Mouse (Mus musculus): Measurements from ENCODE around the gene Mogat1. TPM values are rescaled to one million over a fixed set of nuclear protein-coding genes. Genes with fewer than 3 reads are reported as not detected.

The Mogat1 gene
- polyA plus RNA-seq, 1 experiment from 2014 or later = 0.23 TPM

DNA sequence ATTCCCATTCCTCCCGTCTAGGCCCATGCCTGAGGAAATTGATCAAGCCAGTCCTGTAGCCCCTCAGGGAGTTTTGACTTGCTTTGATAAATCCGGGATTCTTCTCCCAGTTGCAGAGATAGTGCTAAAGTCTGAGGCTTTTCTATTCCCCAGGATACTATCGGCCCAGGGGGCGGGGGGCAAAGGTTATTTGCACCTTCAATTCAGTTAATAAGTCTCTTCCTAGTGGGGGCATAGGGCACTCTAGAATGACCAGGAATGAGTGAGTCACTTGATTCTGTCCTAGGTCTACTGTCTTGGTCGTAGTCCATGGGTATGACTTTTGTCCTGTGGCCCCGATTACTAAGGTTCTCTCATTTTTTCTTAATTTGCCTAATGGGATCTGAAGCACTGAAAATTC lies 8.3 kb upstream of the Mogat1 start:
- Histone ChIP-seq H3K27ac (no peak overlapping the region), H3K9ac (no peak overlapping the region), H3K27me3 (ENCODE audit: control insufficient read depth, insufficient read depth, low read length) (no peaks in the 10 kb centered on the region), H3K9me3 (ENCODE audit: control insufficient read depth, low read length) (no peaks in the 10 kb centered on the region), H3K4me2 (replicated peaks) (no peak overlapping the region), H3K4me1 (replicated peaks; ENCODE audit: control insufficient read depth, insufficient read depth, low read length) (no peaks in the 10 kb centered on the region), H3K36me3 (replicated peaks; ENCODE audit: control insufficient read depth, insufficient read depth) (no peaks in the 10 kb centered on the region), H3K4me3 (replicated peaks; ENCODE audit: low read length) (no peak overlapping the region)
- ATAC-seq (ENCODE audit: low FRiP score) (no peak), DNase-seq (ENCODE audit: low spot score) (no peak)
- WGBS = 94% methylated on average over 6 of the region's 6 CpGs

DNA sequence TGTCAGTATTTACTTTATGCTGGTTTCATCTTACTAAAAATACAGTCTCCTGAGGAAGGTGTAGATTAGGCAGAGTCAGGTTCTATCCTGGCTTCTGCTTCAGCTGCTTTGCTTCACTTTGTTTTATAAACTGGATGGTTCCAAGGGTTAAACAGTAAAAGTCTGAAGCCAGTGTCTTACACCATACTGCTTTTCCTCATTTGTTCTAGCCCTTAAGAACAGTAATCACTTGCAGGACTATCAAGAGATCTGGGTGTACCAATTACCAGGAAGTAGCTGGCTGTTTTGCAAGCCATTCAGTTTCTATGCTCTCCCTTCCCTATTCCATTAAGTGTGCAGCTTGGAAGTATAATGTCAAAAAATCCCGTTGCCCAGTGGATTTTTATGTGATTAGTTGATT lies 3.7 kb upstream of the Mogat1 start:
- Histone ChIP-seq H3K9me3 (ENCODE audit: control insufficient read depth, low read length) (no peaks in the 10 kb centered on the region), H3K27ac (no peak overlapping the region), H3K36me3 (replicated peaks; ENCODE audit: control insufficient read depth, insufficient read depth) (no peaks in the 10 kb centered on the region), H3K4me1 (replicated peaks; ENCODE audit: control insufficient read depth, insufficient read depth, low read length) (no peaks in the 10 kb centered on the region; the same call in 1 of the 2 replicates), H3K4me2 (replicated peaks) (no peak overlapping the region), H3K27me3 (ENCODE audit: control insufficient read depth, insufficient read depth, low read length) (no peaks in the 10 kb centered on the region), H3K4me3 (replicated peaks; ENCODE audit: low read length) (no peak overlapping the region), H3K9ac (no peak overlapping the region)
- 62% methylated on average over 1 of the region's 1 CpGs for WGBS
- ATAC-seq (ENCODE audit: low FRiP score) (no peak), DNase-seq (ENCODE audit: low spot score) (no peak)

DNA sequence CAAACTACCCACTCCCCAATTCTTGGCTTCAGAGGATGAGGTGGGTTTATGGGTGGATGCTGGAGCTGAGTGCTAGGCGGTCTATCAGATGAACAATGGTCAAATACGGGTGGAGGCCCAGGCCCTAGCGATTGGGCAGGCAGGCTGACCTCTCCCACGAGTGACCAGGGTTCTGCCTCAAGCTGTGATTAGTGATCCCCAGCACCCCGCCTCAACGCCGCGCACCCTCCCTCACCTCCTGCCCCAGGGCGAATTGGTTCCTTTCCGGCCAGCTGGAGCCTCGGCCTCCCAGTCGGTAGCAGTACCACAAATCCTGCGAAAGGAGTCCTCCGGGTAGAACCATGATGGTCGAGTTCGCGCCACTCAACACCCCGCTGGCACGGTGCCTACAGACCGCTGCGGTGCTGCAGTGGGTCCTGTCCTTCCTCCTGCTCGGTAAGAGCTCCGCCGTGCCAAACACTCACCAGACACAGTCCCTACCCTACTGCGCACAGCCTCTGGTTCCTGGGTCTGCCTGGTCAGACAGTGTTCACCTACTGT lies 900 bp downstream of the Mogat1 start, which contains the start of gene BC035947:
BC035947 (minus strand) TSS at position 538 of the 540 bp plus-strand sequence.
- H3K36me3 ChIP-seq (replicated peaks; ENCODE audit: control insufficient read depth, insufficient read depth) = no peaks in the 10 kb centered on the region
- H3K27me3 ChIP-seq (ENCODE audit: control insufficient read depth, insufficient read depth, low read length) = no peaks in the 10 kb centered on the region
- H3K4me1 ChIP-seq (replicated peaks; ENCODE audit: control insufficient read depth, insufficient read depth, low read length) = no peaks in the 10 kb centered on the region; the same call in 1 of the 2 replicates
- DNase-seq (ENCODE audit: low spot score) (peak; percentile 38), ATAC-seq (ENCODE audit: low FRiP score) (peak; percentile 55; the same call in 1 of the 2 replicates)
- peak within 1 kb of the TSS; percentile 32 for H3K4me3 ChIP-seq (replicated peaks; ENCODE audit: low read length)
- peak within 1 kb of the TSS; percentile 58 for H3K9ac ChIP-seq
- H3K27ac ChIP-seq = no peak within 1 kb of the TSS
- no peaks in the 10 kb centered on the region for H3K9me3 ChIP-seq (ENCODE audit: control insufficient read depth, low read length)
- 3% methylated on average over 25 of the region's 25 CpGs for WGBS
- H3K4me2 ChIP-seq (replicated peaks) = peak within 1 kb of the TSS; percentile 61

DNA sequence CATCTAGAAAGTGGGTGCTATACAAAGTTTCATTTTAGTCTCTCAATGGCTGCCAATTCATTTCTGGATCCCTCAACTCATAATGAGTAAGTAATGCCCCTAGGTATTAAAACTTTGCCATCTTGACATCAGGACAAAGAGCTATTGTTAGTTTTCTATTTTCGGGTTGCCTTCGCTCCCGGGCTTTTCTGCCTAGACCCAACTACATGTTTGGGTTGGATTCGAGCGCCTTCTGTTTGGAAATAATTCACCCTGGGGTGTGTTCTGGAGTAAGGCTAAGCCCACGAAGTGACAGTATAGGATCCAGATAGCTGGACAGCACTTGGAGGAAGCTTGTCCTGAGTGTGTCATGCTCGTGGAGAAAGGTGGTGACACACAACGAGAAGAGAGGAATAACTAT lies 2.0 kb downstream of the Mogat1 start:
- ATAC-seq (ENCODE audit: low FRiP score) (no peak), DNase-seq (ENCODE audit: low spot score) (no peak)
- Histone ChIP-seq H3K27me3 (ENCODE audit: control insufficient read depth, insufficient read depth, low read length) (no peaks in the 10 kb centered on the region), H3K27ac (no peak overlapping the region), H3K4me3 (replicated peaks; ENCODE audit: low read length) (no peak overlapping the region), H3K9me3 (ENCODE audit: control insufficient read depth, low read length) (no peaks in the 10 kb centered on the region), H3K4me1 (replicated peaks; ENCODE audit: control insufficient read depth, insufficient read depth, low read length) (no peaks in the 10 kb centered on the region; the same call in 1 of the 2 replicates), H3K9ac (no peak overlapping the region), H3K36me3 (replicated peaks; ENCODE audit: control insufficient read depth, insufficient read depth) (no peaks in the 10 kb centered on the region), H3K4me2 (replicated peaks) (no peak overlapping the region)
- WGBS = 82% methylated on average over 8 of the region's 8 CpGs

DNA sequence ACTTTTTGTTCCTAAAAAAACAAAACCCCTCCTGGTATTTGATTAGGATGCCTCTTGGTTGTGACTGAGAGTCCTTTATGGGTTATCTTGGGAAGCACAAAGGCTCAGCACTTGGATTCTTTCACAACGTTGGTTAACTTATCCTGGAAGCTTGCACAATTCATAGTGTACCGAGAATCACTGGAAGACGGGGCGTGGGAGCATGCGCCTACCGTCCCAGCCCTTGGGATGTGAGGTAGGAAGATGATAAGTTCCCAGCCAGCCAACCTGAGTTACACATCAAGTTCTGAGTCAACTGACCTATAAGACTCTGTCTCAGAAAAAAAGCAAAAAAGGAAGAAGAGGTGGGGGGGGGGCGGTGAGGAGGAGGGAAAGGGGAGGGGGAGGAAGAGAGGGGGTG lies 8.1 kb downstream of the Mogat1 start:
- ATAC-seq (ENCODE audit: low FRiP score) = no peak
- DNase-seq (ENCODE audit: low spot score) = no peak
- Histone ChIP-seq H3K4me3 (replicated peaks; ENCODE audit: low read length) (no peak overlapping the region), H3K36me3 (replicated peaks; ENCODE audit: control insufficient read depth, insufficient read depth) (no peaks in the 10 kb centered on the region), H3K4me2 (replicated peaks) (no peak overlapping the region), H3K9me3 (ENCODE audit: control insufficient read depth, low read length) (no peaks in the 10 kb centered on the region), H3K27me3 (ENCODE audit: control insufficient read depth, insufficient read depth, low read length) (no peaks in the 10 kb centered on the region), H3K27ac (no peak overlapping the region), H3K9ac (no peak overlapping the region), H3K4me1 (replicated peaks; ENCODE audit: control insufficient read depth, insufficient read depth, low read length) (no peaks in the 10 kb centered on the region)
- WGBS = 90% methylated on average over 7 of the region's 7 CpGs

DNA sequence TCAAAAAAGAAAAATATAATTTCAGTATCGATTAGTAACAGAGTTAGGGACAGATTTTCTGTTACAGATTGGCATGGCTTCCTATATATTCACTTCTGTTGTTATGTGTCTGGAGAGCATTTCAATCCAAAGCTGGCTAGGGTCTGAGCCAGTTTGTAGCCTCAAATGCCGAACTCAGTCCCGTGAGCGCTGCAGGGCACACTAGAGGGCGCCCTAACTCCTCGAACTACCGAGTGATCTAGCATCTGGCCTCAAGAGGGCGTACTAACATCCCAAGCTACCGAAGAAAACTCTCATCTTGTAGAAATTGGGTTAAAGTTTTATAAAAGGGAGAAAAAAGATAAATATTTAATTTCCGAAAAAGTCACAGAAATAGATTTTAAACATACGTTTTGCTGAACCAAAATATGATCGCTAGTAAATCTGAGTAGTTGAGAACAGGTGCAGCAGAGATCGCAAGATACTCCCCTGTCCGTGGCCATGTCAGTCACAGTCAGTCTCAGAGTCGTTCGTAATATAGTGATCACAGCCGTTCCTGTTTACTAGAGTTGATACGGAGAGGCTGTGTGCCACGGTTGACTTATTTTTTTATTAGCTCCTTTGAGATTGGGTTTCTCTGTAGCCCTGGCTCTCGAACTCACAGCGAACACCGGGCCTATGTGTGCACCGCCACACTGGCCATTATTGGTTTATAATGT lies 14.5 kb downstream of the Mogat1 start:
- Histone ChIP-seq H3K9me3 (ENCODE audit: control insufficient read depth, low read length) (no peaks in the 10 kb centered on the region), H3K36me3 (replicated peaks; ENCODE audit: control insufficient read depth, insufficient read depth) (no peaks in the 10 kb centered on the region), H3K4me1 (replicated peaks; ENCODE audit: control insufficient read depth, insufficient read depth, low read length) (no peaks in the 10 kb centered on the region), H3K9ac (no peak overlapping the region), H3K4me2 (replicated peaks) (no peak overlapping the region), H3K27ac (no peak overlapping the region), H3K4me3 (replicated peaks; ENCODE audit: low read length) (no peak overlapping the region), H3K27me3 (ENCODE audit: control insufficient read depth, insufficient read depth, low read length) (no peaks in the 10 kb centered on the region)
- DNase-seq (ENCODE audit: low spot score) (peak; percentile 75), ATAC-seq (ENCODE audit: low FRiP score) (no peak)
- WGBS = 46% methylated on average over 23 of the region's 23 CpGs

DNA sequence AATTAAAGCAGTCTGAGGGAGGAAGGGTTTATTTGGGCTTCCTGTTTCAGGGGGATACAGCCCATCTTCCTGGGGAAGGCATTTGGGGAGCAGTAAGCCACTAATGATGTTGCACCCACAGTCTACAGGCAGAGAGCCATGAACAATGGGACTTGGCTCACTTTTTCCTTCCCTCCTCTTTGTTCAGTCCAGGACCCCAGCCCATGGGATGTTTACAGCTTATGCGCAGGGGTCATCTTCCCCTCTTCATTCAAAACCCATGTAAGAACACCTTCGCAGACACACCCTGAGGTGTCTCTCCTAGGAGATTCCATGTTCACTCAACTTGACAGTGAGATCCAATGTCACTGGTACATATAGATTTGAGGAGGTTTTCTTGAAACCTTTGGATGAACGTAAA lies 17.6 kb downstream of the Mogat1 start:
- H3K27me3 ChIP-seq (ENCODE audit: control insufficient read depth, insufficient read depth, low read length) = no peaks in the 10 kb centered on the region
- no peak for DNase-seq (ENCODE audit: low spot score)
- H3K36me3 ChIP-seq (replicated peaks; ENCODE audit: control insufficient read depth, insufficient read depth) = no peaks in the 10 kb centered on the region
- H3K4me1 ChIP-seq (replicated peaks; ENCODE audit: control insufficient read depth, insufficient read depth, low read length) = no peaks in the 10 kb centered on the region
- H3K9ac ChIP-seq = no peak overlapping the region
- WGBS = 92% methylated on average over 3 of the region's 3 CpGs
- H3K4me2 ChIP-seq (replicated peaks) = no peak overlapping the region
- H3K4me3 ChIP-seq (replicated peaks; ENCODE audit: low read length) = no peak overlapping the region
- no peak overlapping the region for H3K27ac ChIP-seq
- ATAC-seq (ENCODE audit: low FRiP score) = no peak
- H3K9me3 ChIP-seq (ENCODE audit: control insufficient read depth, low read length) = no peaks in the 10 kb centered on the region

DNA sequence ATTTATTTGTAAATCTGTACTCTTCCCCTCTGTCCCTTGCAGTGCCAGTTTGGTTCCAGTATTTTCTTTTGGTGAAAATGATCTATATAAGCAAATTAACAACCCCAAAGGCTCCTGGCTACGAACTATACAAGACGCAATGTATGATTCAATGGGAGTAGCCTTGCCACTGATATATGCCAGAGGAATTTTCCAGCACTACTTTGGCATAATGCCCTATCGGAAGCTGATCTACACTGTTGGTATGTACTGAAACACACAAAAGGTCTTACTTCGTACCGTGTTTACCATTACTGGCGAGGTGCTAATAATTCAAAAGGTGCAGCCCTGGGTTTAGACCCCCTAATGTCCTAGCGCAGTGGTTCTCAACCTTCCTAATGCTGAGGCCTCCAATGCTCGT lies 18.2 kb downstream of the Mogat1 start:
- no peak overlapping the region for H3K4me3 ChIP-seq (replicated peaks; ENCODE audit: low read length)
- no peak overlapping the region for H3K4me2 ChIP-seq (replicated peaks)
- no peak for ATAC-seq (ENCODE audit: low FRiP score)
- no peaks in the 10 kb centered on the region for H3K4me1 ChIP-seq (replicated peaks; ENCODE audit: control insufficient read depth, insufficient read depth, low read length)
- WGBS = 91% methylated on average over 8 of the region's 8 CpGs
- H3K36me3 ChIP-seq (replicated peaks; ENCODE audit: control insufficient read depth, insufficient read depth) = no peaks in the 10 kb centered on the region
- no peak overlapping the region for H3K27ac ChIP-seq
- H3K9me3 ChIP-seq (ENCODE audit: control insufficient read depth, low read length) = no peaks in the 10 kb centered on the region
- H3K27me3 ChIP-seq (ENCODE audit: control insufficient read depth, insufficient read depth, low read length) = no peaks in the 10 kb centered on the region
- no peak for DNase-seq (ENCODE audit: low spot score)
- no peak overlapping the region for H3K9ac ChIP-seq

DNA sequence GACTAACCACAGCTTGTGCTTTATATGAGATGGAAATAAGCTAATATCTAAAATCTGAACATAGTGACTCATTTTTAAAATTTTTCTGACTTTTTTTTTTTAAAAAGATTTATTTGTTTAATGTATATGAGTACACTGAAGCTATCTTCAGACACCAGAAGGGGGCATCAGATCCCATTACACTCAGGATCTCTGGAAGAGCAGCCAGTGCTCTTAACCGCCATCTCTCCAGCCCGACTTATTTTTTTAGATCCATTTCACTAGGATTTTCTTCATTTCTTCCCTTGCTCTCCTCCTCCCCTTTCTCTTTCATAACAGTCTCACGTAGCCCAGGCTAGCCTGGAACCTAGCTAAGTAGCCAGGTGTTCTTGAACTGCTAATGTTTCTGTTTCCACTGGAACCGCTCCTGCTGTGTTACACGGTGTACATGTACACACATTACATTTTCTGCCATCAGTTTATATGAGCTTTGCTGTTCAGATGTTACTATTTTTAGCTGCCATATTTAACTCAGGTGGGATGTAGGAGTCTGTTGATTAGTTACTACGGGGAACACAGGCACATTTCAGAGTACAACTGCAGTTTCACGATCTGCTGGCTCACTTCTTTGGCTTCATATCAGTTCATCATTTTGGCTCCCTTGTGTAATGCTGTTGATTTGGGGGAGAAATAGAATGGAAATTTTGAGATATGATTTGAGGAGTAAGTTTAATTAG lies 19.9 kb downstream of the Mogat1 start:
- no peaks in the 10 kb centered on the region for H3K36me3 ChIP-seq (replicated peaks; ENCODE audit: control insufficient read depth, insufficient read depth)
- H3K4me2 ChIP-seq (replicated peaks) = no peak overlapping the region
- WGBS = 75% methylated on average over 7 of the region's 7 CpGs

More for the DNA sequence above, 19.9 kb downstream of the Mogat1 start:
- DNase-seq (ENCODE audit: low spot score) = no peak
- Histone ChIP-seq H3K27me3 (ENCODE audit: control insufficient read depth, insufficient read depth, low read length) (no peaks in the 10 kb centered on the region), H3K4me3 (replicated peaks; ENCODE audit: low read length) (no peak overlapping the region), H3K4me1 (replicated peaks; ENCODE audit: control insufficient read depth, insufficient read depth, low read length) (no peaks in the 10 kb centered on the region), H3K9ac (no peak overlapping the region), H3K9me3 (ENCODE audit: control insufficient read depth, low read length) (no peaks in the 10 kb centered on the region), H3K27ac (0 out of 2 replicates have a peak overlapping the region, but pooled peaks have one; percentile 9)
- no peak for ATAC-seq (ENCODE audit: low FRiP score)
